Mouse (Mus musculus) E14TG2a.4 (cell line): ENCODE data around the gene Upb1.

ENCODE experiments used
- H3K27me3 ChIP-seq: 2 replicates; pipeline ENCODE4 v1.6.1; 2014; ENCODE audit warnings: low read length, control low read depth; ENCODE audit not compliant: insufficient read depth
- H3K36me3 ChIP-seq: 2 replicates; pipeline ENCODE4 v1.6.1; 2014; ENCODE audit warnings: low read length, control low read depth; ENCODE audit not compliant: insufficient read depth
- H3K4me1 ChIP-seq: replicated peaks from 2 replicates; pipeline ENCODE4 v1.6.1; 2014; ENCODE audit warnings: low read depth, low read length, control low read depth
- H3K4me3 ChIP-seq: replicated peaks from 2 replicates; pipeline ENCODE4 v1.5.1; 2014; ENCODE audit warnings: mild to moderate bottlenecking, low read length
- H3K9me3 ChIP-seq: 2 replicates; pipeline ENCODE4 v1.6.1; 2014; ENCODE audit warnings: low read length, control low read depth
- CTCF ChIP-seq: conservative IDR thresholded peaks from 2 replicates; pipeline ENCODE4 v1.5.1; 2014; ENCODE audit warnings: low read length
- NANOG ChIP-seq: IDR thresholded peaks from 2 replicates; pipeline ENCODE4 v1.6.1; 2014; ENCODE audit warnings: borderline replicate concordance, low read length, mixed read lengths
- POU5F1 ChIP-seq: IDR thresholded peaks from 2 replicates; pipeline ENCODE4 v1.6.1; 2014; ENCODE audit warnings: low read length, borderline replicate concordance

The Upb1 gene

DNA sequence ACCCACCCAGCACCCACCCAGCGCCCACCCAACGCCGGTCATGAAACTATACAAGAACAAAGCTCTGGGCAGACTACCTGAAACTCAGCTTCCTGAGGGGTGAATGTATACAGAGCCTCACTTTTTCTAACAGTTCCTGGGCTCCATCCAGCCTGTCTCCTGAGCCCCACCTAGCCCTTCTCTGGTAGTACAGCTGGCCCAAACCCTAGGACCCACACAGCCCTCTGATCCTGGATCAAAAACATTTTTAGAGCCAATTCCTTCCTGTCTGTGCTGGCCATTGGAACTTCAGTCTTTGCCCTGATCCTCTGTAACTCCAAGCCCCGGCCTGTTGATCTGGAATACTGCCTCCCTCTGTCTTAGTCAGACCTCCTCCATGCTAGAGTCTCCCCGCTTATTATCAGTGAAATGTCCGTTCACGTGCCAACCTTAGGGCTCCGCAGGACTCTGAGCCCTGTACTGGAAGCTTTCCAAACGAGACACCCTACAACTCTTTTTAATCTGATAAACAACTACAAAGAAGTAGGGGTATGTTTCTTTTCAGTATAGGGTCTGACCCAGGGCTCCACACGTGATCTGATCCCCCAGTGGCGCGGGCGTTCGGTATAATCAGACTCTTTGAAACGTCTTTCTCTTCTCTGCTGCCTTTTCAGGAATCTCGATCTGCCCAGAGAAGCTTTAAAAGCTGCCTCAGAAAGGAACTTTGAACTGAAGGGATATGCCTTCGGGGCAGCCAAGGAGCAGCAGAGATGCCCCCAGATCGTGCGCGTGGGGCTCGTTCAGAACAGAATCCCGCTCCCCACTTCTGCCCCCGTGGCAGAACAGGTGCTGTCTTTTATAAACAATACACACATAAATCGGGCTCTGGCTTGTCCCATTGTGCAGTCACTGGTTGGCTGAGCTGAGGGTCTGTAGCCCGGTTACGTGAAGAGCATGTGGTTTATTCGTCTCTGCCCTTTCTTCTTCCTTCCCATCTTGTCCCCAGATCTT is 11.5 kb downstream of the Upb1 start:
- TF ChIP-seq NANOG (no peak), CTCF (no peak), POU5F1 (no peak)
- Histone ChIP-seq H3K4me3 (no peak overlapping the region), H3K4me1 (peaks cover 8% of the 10 kb centered on the region), H3K27me3 (peaks cover 6% of the 10 kb centered on the region; the same call in 1 of the 2 replicates), H3K36me3 (no peaks in the 10 kb centered on the region), H3K9me3 (no peaks in the 10 kb centered on the region)

DNA sequence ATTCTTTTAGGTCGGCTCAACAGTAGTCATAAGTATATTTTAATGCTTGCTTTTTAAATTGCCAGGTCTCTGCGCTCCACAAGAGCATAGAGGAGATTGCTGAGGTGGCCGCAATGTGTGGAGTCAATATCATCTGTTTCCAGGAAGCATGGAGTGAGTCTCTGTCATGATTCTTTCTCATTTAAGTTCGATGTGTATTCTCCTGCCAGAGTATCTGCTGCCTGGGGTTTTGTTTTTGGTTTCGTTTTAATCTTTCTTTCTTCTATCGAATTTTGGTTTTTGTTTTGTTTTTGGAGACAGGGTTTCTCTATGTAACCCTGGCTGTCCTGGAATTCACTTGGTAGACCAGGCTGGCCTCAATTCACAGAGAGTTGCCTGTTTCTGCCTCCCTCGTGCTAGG is 14.0 kb downstream of the Upb1 start:
- Histone ChIP-seq H3K9me3 (no peaks in the 10 kb centered on the region), H3K4me3 (no peak overlapping the region), H3K4me1 (peaks cover 8% of the 10 kb centered on the region), H3K36me3 (no peaks in the 10 kb centered on the region), H3K27me3 (0 out of 2 replicates have a peak, but pooled peaks cover 1% of the 10 kb centered on the region)
- TF ChIP-seq CTCF = no peak
- no peak for TF ChIP-seq NANOG
- no peak for TF ChIP-seq POU5F1

DNA sequence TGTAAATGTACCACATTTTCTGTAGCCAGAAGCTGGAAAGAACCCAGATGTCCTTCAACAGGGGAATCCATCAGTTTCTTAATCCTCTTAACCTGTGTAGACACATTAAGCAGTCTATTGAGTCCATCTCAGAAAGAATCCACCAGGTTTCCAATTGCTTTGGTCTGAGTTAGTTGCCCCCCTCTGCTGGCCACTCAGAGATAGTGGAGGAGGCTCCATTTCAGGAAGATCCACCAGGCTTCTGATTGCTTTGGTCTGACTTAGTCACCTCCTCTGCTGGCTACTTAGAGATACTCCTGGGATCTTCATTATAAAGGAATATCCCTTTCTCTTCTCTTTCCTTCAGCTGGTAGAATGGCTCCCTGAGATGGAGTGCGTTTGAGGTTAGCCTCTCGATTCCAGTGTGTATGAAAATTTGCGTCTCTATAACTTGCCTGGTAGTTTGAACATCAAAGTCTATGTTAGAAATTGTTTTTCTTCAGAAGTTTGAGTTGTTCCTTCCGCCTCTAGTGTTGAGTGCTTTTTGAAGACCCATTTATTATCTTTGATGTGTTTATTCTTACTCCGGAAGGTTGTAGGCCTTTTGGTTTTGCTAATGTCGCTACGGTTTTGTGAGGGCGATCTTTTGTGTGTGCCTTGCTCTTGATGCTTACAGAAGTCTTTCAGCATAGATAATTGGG is 16.6 kb downstream of the Upb1 start:
- Histone ChIP-seq H3K4me1 (peaks cover 8% of the 10 kb centered on the region), H3K4me3 (no peak overlapping the region), H3K27me3 (no peaks in the 10 kb centered on the region), H3K36me3 (no peaks in the 10 kb centered on the region), H3K9me3 (no peaks in the 10 kb centered on the region)
- TF ChIP-seq CTCF = no peak; the same call in 1 of the 2 replicates
- no peak for TF ChIP-seq NANOG
- no peak for TF ChIP-seq POU5F1

DNA sequence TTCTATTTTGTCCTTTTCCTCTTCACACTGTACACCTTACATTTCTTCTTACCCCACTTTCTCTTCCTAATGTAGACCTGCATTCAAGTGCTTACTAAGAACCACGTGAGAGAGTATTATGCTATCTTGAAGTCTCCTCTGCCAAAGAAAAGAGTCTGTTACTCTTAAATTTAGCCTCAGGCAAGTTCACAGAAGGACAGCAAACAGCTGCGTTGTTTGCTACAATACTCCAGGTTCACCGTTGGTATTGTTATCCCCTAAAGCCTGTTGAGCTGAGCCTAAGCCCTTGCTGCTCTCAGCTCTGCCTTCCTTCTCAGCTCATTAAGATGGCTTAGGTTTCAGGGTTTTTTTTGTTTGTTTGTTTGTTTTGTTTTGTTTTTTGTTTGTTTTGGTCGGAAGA is 17.8 kb downstream of the Upb1 start:
- TF ChIP-seq CTCF (no peak), POU5F1 (no peak), NANOG (no peak)
- Histone ChIP-seq H3K36me3 (no peaks in the 10 kb centered on the region), H3K27me3 (no peaks in the 10 kb centered on the region), H3K9me3 (peaks cover 8% of the 10 kb centered on the region; the same call in 1 of the 2 replicates), H3K4me3 (no peak overlapping the region), H3K4me1 (peaks cover 12% of the 10 kb centered on the region)

DNA sequence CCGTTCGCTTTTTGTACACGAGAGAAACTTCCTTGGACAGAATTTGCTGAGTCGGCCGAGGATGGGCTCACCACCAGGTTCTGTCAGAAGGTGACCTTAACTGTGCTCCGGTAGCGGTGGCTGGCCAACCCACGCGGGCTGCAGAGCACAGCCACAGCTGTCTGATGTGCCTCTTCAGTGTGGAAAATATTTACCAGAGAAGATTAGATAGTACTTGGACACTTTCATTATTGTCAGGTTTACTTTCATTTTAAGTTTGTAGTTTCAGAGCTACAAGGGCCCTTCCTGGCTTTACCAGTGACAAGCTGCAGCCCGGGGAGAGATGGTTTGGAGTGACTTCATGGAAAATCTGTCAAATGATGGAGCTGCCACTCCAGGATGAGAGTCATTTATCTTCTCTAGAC is 23.6 kb downstream of the Upb1 start:
- Histone ChIP-seq H3K4me1 (peaks cover 12% of the 10 kb centered on the region), H3K9me3 (peaks cover 8% of the 10 kb centered on the region; the same call in 1 of the 2 replicates), H3K36me3 (no peaks in the 10 kb centered on the region), H3K27me3 (no peaks in the 10 kb centered on the region), H3K4me3 (no peak overlapping the region)
- TF ChIP-seq CTCF (no peak), NANOG (no peak), POU5F1 (no peak)

DNA sequence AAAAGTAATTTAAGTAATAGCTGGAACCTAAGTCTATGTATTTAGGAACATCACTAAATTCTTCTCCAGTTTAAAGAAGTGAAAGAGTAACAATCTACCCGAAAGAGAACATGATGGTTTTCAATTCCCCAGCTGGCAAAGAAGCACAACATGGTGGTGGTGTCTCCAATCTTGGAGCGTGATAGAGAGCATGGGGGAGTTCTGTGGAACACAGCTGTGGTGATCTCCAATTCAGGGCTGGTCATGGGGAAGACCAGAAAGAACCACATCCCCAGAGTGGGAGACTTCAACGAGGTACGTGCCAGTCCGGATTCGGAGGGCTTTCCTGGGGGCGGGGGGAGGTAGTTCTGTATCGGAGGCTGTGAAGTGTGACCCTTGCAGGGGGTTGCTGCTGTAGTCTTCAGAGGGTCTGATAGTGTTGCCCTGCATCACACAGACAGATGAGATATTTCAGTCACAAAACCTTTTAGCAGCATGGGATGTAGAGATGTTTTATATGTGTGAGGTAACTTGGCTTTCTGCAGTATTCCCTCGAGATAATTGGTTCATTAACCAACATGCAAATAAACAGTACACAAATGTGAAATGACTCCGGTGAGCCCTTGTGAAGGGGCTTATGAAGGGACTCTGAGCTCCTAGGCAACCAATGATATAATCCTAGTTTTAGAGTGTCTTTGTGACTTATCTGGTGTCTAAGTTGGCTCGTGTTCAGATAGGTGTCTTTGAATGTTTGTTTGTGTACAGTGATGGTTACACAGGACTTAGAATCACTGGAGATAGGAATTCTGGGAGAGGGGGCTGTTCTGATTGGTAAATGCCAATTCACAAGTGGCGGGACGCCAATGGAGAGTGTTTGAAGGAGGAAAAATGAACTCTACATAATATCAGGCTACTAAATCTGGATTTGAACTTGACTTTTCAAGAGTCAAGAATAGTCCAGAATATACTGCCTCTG is 27.4 kb downstream of the Upb1 start:
- peaks cover 10% of the 10 kb centered on the region for H3K9me3 ChIP-seq
- H3K4me3 ChIP-seq = no peak overlapping the region
- no peak for TF ChIP-seq CTCF
- TF ChIP-seq NANOG = no peak
- TF ChIP-seq POU5F1 = no peak
- H3K27me3 ChIP-seq = no peaks in the 10 kb centered on the region
- H3K36me3 ChIP-seq = no peaks in the 10 kb centered on the region
- peaks cover 16% of the 10 kb centered on the region for H3K4me1 ChIP-seq

DNA sequence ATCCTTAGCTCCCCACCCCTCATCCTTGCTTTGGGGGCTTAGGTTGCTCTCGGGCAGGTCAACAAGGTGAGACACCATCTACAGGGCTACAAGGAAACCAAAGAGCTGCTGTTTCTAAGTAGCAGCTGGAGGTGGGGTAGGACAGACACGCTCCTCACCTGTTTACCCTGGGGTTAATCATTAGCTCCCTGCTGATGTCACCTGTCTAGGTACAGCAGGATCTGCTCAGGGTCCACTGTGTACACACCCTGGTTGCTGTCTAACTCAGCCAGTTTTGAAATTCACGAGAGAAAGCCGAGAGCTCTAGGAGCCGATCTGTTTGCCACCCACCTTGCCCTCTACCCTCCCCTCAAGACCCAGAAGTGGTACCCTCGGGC is 28.1 kb downstream of the Upb1 start:
- H3K36me3 ChIP-seq = no peaks in the 10 kb centered on the region
- peaks cover 10% of the 10 kb centered on the region for H3K4me1 ChIP-seq
- H3K27me3 ChIP-seq = no peaks in the 10 kb centered on the region
- no peak for TF ChIP-seq CTCF
- TF ChIP-seq POU5F1 = no peak
- TF ChIP-seq NANOG = no peak
- no peak overlapping the region for H3K4me3 ChIP-seq
- peaks cover 6% of the 10 kb centered on the region; the same call in 1 of the 2 replicates for H3K9me3 ChIP-seq

DNA sequence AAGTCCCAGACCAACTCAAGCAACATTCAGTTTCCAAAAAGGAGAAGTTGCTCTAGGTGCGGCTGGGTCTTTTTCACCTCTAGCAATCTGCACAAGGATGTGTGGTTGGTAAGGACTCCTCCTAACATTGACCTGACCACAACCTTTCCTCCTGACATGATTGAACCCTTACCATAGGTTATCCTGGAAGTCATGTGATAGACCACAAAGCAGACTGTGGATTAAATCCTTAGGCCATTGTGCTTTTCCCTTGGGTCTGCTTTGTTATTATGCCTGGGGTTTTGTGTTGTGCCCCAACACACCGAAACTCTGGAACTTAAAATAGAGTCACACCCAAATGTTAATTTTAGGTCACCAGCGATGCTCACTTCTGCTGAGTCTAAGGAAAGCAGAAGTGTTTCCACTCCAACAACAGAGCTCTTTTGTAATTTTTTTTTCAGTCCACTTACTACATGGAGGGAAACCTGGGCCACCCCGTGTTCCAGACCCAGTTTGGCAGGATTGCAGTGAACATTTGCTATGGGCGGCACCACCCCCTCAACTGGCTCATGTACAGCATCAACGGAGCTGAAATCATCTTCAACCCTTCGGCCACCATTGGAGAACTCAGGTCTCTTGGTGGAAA is 28.7 kb downstream of the Upb1 start:
- TF ChIP-seq POU5F1 = no peak
- no peak for TF ChIP-seq CTCF
- TF ChIP-seq NANOG = no peak
- Histone ChIP-seq H3K27me3 (no peaks in the 10 kb centered on the region), H3K4me3 (no peak overlapping the region), H3K36me3 (no peaks in the 10 kb centered on the region), H3K4me1 (peaks cover 10% of the 10 kb centered on the region), H3K9me3 (peaks cover 6% of the 10 kb centered on the region; the same call in 1 of the 2 replicates)
